Mouse (Mus musculus) lung, adult 2 months (tissue): ENCODE data around the gene Herc2. TPM values are rescaled to one million over a fixed set of nuclear protein-coding genes. Genes with fewer than 3 reads are reported as not detected.

Source experiments
- DNase-seq: peaks from one replicate; pipeline ENCODE4 v3.0.0; 2022
- H3K4me1 ChIP-seq: fragments of 200-500 bp; 2 replicates; pipeline ENCODE4 v1.6.1; 2011; ENCODE audit warnings: low read length; ENCODE audit not compliant: control insufficient read depth, insufficient read depth
- H3K4me3 ChIP-seq: fragments of 200-500 bp; replicated peaks from 2 replicates; pipeline ENCODE3; 2011; ENCODE audit warnings: low read depth, mild to moderate bottlenecking, control low read depth, low read length; ENCODE audit errors: extremely low read depth
- CTCF ChIP-seq: fragments of 200-500 bp; IDR thresholded peaks from 2 replicates; pipeline ENCODE4 v1.5.1; 2011; ENCODE audit warnings: mild to moderate bottlenecking, low read length, control low read depth; ENCODE audit not compliant: insufficient read depth
- POLR2A ChIP-seq: fragments of 200-500 bp; IDR thresholded peaks from 2 replicates; pipeline ENCODE4 v1.6.1; 2011; ENCODE audit warnings: low read depth, mild to moderate bottlenecking, control low read depth, low read length, borderline replicate concordance; ENCODE audit errors: extremely low read depth
- WGBS: fragments of 180-500 bp; shearing (Covaris S2); methylation state at CpG from one replicate; pipeline ENCODE4 v1.1.7; 2018; 5-methylcytosine and 5-hydroxymethylcytosine counted together
- polyA plus RNA-seq: library from polyadenylated mRNA; depleted of rRNA; stranded (reverse); fragments of >200 nt; gene quantifications from 2 replicates; pipeline ENCODE4 v1.2.3, GENCODE M21; 2012

Gene Herc2
- polyA plus RNA-seq, 1 experiment = 23.7 TPM

DNA sequence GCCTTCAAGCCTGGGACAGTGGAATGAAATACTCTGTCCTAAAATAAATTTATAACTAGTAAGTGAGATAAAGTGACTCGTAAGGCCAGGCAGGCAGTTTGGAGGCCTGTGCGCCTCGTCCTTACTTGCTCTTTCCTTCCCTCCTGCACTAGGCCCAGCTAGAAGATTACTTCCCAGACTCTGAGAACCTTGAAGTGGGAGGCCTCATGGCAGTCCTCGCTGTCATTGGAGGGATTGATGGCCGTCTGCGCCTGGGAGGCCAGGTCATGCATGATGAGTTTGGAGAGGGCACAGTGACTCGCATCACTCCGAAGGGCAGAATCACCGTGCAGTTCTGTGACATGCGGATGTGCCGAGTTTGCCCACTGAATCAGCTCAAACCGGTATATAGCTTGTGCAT lies 103.6 kb downstream of the Herc2 start:
- Histone ChIP-seq H3K4me1 (no peaks in the 10 kb centered on the region), H3K4me3 (no peak overlapping the region)
- whole genome bisulfite sequencing = 93% methylated on average over 12 of the region's 12 CpGs
- no peak for TF ChIP-seq POLR2A
- no peak for TF ChIP-seq CTCF
- DNase-seq = no peak

GRCm38 (mm10) chr7:56163316-56163715 lies 113.3 kb downstream of the Herc2 start:
- H3K4me3 ChIP-seq = no peak overlapping the region
- WGBS = 88% methylated on average over 4 of the region's 4 CpGs
- no peak for DNase-seq
- no peaks in the 10 kb centered on the region for H3K4me1 ChIP-seq
- no peak for TF ChIP-seq POLR2A
- no peak for TF ChIP-seq CTCF

- H3K4me3 ChIP-seq = no peak overlapping the region
- 73% methylated on average over 7 of the region's 7 CpGs for WGBS
- no peak for DNase-seq
- no peaks in the 10 kb centered on the region for H3K4me1 ChIP-seq
- TF ChIP-seq CTCF = no peak
- TF ChIP-seq POLR2A = no peak
Observed at GRCm38 (mm10) chr7:56168713-56169112, 118.7 kb downstream of the Herc2 start.

- WGBS = 74% methylated on average over 3 of the region's 3 CpGs
- TF ChIP-seq POLR2A = no peak
- no peak for TF ChIP-seq CTCF
- Histone ChIP-seq H3K4me3 (no peak overlapping the region), H3K4me1 (no peaks in the 10 kb centered on the region)
- DNase-seq = no peak
Observed at GRCm38 (mm10) chr7:56177371-56177770, 127.4 kb downstream of the Herc2 start.

DNA sequence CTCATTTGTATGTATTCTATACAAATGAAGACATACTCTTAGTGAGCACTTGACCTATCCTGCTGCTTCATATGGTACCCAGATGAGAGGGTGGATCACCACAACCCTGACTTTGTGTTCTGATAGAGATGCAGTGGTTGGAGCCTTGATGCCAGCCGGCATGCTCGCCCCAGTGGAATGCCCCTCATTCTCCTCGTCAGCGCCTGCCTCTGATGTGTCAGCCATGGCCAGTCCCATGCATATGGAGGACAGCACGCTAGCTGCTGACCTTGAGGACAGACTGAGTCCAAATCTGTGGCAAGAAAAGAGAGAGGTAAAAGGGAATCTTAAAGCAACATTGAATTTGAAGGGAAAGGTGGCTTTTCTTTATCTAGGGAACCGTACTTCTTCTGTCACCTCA lies 141.0 kb downstream of the Herc2 start:
- Histone ChIP-seq H3K4me3 (no peak overlapping the region), H3K4me1 (no peaks in the 10 kb centered on the region)
- 95% methylated on average over 6 of the region's 6 CpGs for WGBS
- DNase-seq = no peak
- TF ChIP-seq POLR2A = no peak

- H3K4me1 ChIP-seq = no peaks in the 10 kb centered on the region
- DNase-seq = no peak
- H3K4me3 ChIP-seq = no peak overlapping the region
- TF ChIP-seq CTCF (no peak), POLR2A (no peak)
- WGBS = 69% methylated on average over 4 of the region's 4 CpGs
Observed at GRCm38 (mm10) chr7:56191661-56192060, 141.7 kb downstream of the Herc2 start.

- no peak for DNase-seq
- Histone ChIP-seq H3K4me3 (no peak overlapping the region), H3K4me1 (no peaks in the 10 kb centered on the region)
- TF ChIP-seq POLR2A (no peak), CTCF (no peak)
- 94% methylated on average over 10 of the region's 10 CpGs for WGBS
Observed at GRCm38 (mm10) chr7:56201483-56202218, 151.7 kb downstream of the Herc2 start.

GRCm38 (mm10) chr7:56202843-56203242 lies 152.8 kb downstream of the Herc2 start:
- WGBS = 92% methylated on average over 3 of the region's 3 CpGs
- no peak for TF ChIP-seq POLR2A
- TF ChIP-seq CTCF = no peak
- no peak for DNase-seq
- Histone ChIP-seq H3K4me3 (no peak overlapping the region), H3K4me1 (no peaks in the 10 kb centered on the region)

DNA sequence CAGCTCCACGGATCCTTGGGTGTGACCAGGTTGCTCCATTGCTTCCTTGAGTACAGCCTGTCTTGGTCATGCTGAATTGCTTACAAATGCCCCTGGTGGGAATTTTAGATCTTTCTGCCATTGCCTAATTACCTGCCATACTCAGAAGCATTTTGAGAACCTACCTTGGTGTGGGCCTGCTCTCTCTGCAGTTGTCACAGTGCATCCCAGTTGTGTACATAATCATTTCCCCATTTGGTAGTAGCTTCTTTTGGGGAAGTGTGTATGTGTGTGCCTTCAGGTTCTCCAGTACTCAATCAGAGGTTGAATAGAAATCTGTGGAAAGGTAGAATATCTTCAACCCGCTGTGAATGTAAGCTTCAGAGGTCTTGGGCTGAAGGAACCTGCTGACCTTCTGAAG lies 153.3 kb downstream of the Herc2 start:
- no peak for DNase-seq
- 98% methylated on average over 2 of the region's 2 CpGs for WGBS
- TF ChIP-seq POLR2A (no peak), CTCF (no peak)
- Histone ChIP-seq H3K4me3 (no peak overlapping the region), H3K4me1 (no peaks in the 10 kb centered on the region)

DNA sequence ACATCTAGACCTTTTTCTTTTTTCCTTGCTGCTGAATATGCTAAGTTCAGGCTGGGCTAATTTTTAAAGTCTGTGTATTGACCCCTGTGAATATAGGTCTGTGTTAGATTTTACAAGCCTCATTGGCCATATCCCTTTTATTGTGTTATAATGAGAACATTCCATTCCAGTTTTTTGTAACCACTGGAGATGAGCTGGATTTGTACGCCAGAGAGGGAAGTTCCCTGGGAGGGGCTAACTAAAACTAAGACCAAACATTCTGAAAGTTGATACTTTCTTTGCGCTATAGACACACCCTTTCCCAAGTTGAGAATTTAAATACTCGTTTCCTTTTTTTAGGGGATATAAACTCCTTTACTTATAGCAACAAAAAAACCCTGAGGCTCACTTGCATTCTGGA lies 154.9 kb downstream of the Herc2 start:
- no peak for DNase-seq
- TF ChIP-seq POLR2A = no peak
- TF ChIP-seq CTCF = no peak
- WGBS = 49% methylated on average over 3 of the region's 3 CpGs
- H3K4me3 ChIP-seq = no peak overlapping the region
- no peaks in the 10 kb centered on the region for H3K4me1 ChIP-seq
